Mouse (Mus musculus): ENCODE measurements at regions not wholly inside any gene's neighbourhood (a gene's known extent, or its start where the extent isn't known, plus 50 kb on each side); places are given as distances from the start of the nearest gene placed in this dataset.
"Not testable (repeated sequence)": the region's sequence is repeated elsewhere in the genome, so short reads cannot be mapped to it uniquely, and the experiment has no call there.

- no peak for DNase-seq
Measured at GRCm38 (mm10) chr6:66399091-66399755, 136.0 kb upstream of the Mad2l1 start.

GRCm38 (mm10) chr6:66401468-66401867, 133.7 kb upstream of the Mad2l1 start:
- DNase-seq = no peak

GRCm38 (mm10) chr6:66401868-66402440, 133.2 kb upstream of the Mad2l1 start:
- no peak for DNase-seq

- no peak for DNase-seq
Measured at GRCm38 (mm10) chr6:66414822-66415221, 120.4 kb upstream of the Mad2l1 start.

- DNase-seq = no peak
Measured at GRCm38 (mm10) chr6:66419452-66420041, 115.6 kb upstream of the Mad2l1 start.

GRCm38 (mm10) chr6:66428370-66428769, 106.8 kb upstream of the Mad2l1 start:
- DNase-seq = no peak

GRCm38 (mm10) chr6:66450408-66450807, 84.8 kb upstream of the Mad2l1 start:
- DNase-seq = not testable (repeated sequence)

GRCm38 (mm10) chr6:66458172-66458571, 77.0 kb upstream of the Mad2l1 start:
- no peak for DNase-seq

- DNase-seq = no peak
Measured at GRCm38 (mm10) chr6:66464540-66464939, 70.7 kb upstream of the Mad2l1 start.

- DNase-seq = no peak
Measured at GRCm38 (mm10) chr6:66465137-66465853, 69.9 kb upstream of the Mad2l1 start.

- DNase-seq = no peak
Measured at GRCm38 (mm10) chr6:66466757-66467156, 68.4 kb upstream of the Mad2l1 start.

- peak; percentile 3 for DNase-seq
Measured at GRCm38 (mm10) chr6:66470627-66471249, 64.5 kb upstream of the Mad2l1 start.

- DNase-seq = no peak
Measured at GRCm38 (mm10) chr6:66471786-66472185, 63.4 kb upstream of the Mad2l1 start.

- DNase-seq = no peak
Measured at GRCm38 (mm10) chr6:66472697-66473096, 62.5 kb upstream of the Mad2l1 start.

GRCm38 (mm10) chr6:66477575-66477974, 57.6 kb upstream of the Mad2l1 start:
- no peak for DNase-seq

- no peak for DNase-seq
Measured at GRCm38 (mm10) chr6:66478326-66478964, 56.7 kb upstream of the Mad2l1 start.

- DNase-seq = no peak
Measured at GRCm38 (mm10) chr6:66479576-66479975, 55.6 kb upstream of the Mad2l1 start.

- DNase-seq = peak; percentile 9
Measured at GRCm38 (mm10) chr6:66480207-66480606, 55.0 kb upstream of the Mad2l1 start.

- no peak for DNase-seq
Measured at GRCm38 (mm10) chr6:66482797-66483196, 52.4 kb upstream of the Mad2l1 start.

Data from adrenal gland, postnatal 14 days (tissue).